8 mouse cellular contexts compared by ENCODE assay signal in genomic region chr2:69802911-69803312, GRCm38 (mm10). TPM values are rescaled to one million over a fixed set of nuclear protein-coding genes. Genes with fewer than 3 reads are reported as not detected.
DNase-seq lines count a peak whose midpoint lies in the region; ATAC-seq and TF ChIP-seq lines count a peak whose summit lies in the region.

No protein-coding gene starts in this region.

- no peak overlapping the region for H3K27ac ChIP-seq in brown adipose tissue, adult 24 weeks (replicated peaks; ENCODE audit: low read depth, low read length)
- H3K27ac ChIP-seq in hindbrain, postnatal 0 days, result no peak overlapping the region
- H3K27ac ChIP-seq in liver, embryonic 12.5 days, result peak overlapping the region; percentile 16; the same call in 1 of the 2 replicates
- no peak overlapping the region for H3K27ac ChIP-seq in neural tube, embryonic 12.5 days

- peak overlapping the region; percentile 57 for H3K4me3 ChIP-seq in brown adipose tissue, adult 24 weeks (ENCODE audit: insufficient read depth, low read depth, low read length)
- H3K4me3 ChIP-seq in hindbrain, postnatal 0 days (ENCODE audit: low read length), result no peak overlapping the region
- peak overlapping the region; percentile 45 for H3K4me3 ChIP-seq in liver, embryonic 12.5 days
- no peak overlapping the region for H3K4me3 ChIP-seq in neural tube, embryonic 12.5 days

- peak; percentile 62 for ATAC-seq in frontal cortex, adult (ENCODE audit: low TSS enrichment)
- peak; percentile 51; the same call in 1 of the 2 replicates for ATAC-seq in hindbrain, postnatal 0 days
- ATAC-seq in liver, embryonic 12.5 days, result peak; percentile 91
- ATAC-seq in neural tube, embryonic 12.5 days (ENCODE audit: low FRiP score, low read depth), result 0 out of 2 replicates have a peak, but pooled peaks have one; percentile 9

- H3K4me2 ChIP-seq in hindbrain, postnatal 0 days (ENCODE audit: low read depth, low read length), result no peak overlapping the region
- H3K4me2 ChIP-seq in liver, embryonic 12.5 days, result peak overlapping the region; percentile 67
- no peak overlapping the region for H3K4me2 ChIP-seq in neural tube, embryonic 12.5 days (replicated peaks)

- DNase-seq in right cerebral cortex, adult 18-20 months, result peak; percentile 34
- no peak for DNase-seq in right cerebral cortex, postnatal 25 days
- DNase-seq in hindbrain, postnatal 0 days (ENCODE audit: low spot score), result no peak
- peak; percentile 83 for DNase-seq in thymus, postnatal 25 days

- WGBS in hindbrain, postnatal 0 days, result 67% methylated on average over 5 of the region's 5 CpGs
- WGBS in liver, embryonic 12.5 days (ENCODE audit: insufficient replicate concordance), result 22% methylated on average over 5 of the region's 5 CpGs
- 50% methylated on average over 5 of the region's 5 CpGs for WGBS in neural tube, embryonic 12.5 days

- H3K36me3 ChIP-seq in hindbrain, postnatal 0 days (ENCODE audit: insufficient read depth, low read length), result no peaks in the 10 kb centered on the region
- peaks cover under 1% of the 10 kb centered on the region for H3K36me3 ChIP-seq in liver, embryonic 12.5 days
- peaks cover 2% of the 10 kb centered on the region for H3K36me3 ChIP-seq in neural tube, embryonic 12.5 days

- peak; percentile 68 for TF ChIP-seq CTCF in hindbrain, postnatal 0 days (IDR thresholded peaks at IDR 0.05; ENCODE audit: low read depth)

- no peaks in the 10 kb centered on the region for H3K4me1 ChIP-seq in brown adipose tissue, adult 24 weeks (ENCODE audit: control insufficient read depth, insufficient read depth, insufficient read length, low read length)
- H3K4me1 ChIP-seq in hindbrain, postnatal 0 days (ENCODE audit: insufficient read depth, low read length), result no peaks in the 10 kb centered on the region
- peaks cover 33% of the 10 kb centered on the region for H3K4me1 ChIP-seq in liver, embryonic 12.5 days
- H3K4me1 ChIP-seq in neural tube, embryonic 12.5 days, result no peaks in the 10 kb centered on the region; the same call in 1 of the 2 replicates

- no peaks in the 10 kb centered on the region for H3K27me3 ChIP-seq in hindbrain, postnatal 0 days (ENCODE audit: insufficient read depth, low read length)
- no peaks in the 10 kb centered on the region for H3K27me3 ChIP-seq in liver, embryonic 12.5 days (replicated peaks)
- H3K27me3 ChIP-seq in neural tube, embryonic 12.5 days (replicated peaks), result no peaks in the 10 kb centered on the region

- H3K9me3 ChIP-seq in hindbrain, postnatal 0 days (ENCODE audit: low read length), result no peaks in the 10 kb centered on the region
- no peaks in the 10 kb centered on the region for H3K9me3 ChIP-seq in liver, embryonic 12.5 days (replicated peaks)
- no peaks in the 10 kb centered on the region; the same call in 1 of the 2 replicates for H3K9me3 ChIP-seq in neural tube, embryonic 12.5 days

- no peak overlapping the region for H3K9ac ChIP-seq in hindbrain, postnatal 0 days (replicated peaks; ENCODE audit: low read length)
- peak overlapping the region; percentile 35; the same call in 1 of the 2 replicates for H3K9ac ChIP-seq in liver, embryonic 12.5 days
- H3K9ac ChIP-seq in neural tube, embryonic 12.5 days, result no peak overlapping the region

RNA-seq across cellular contexts. Expression of gene Phospho2, which starts 13.5 kb away (rescaled TPM):
- 18.2 and 29.3 TPM in 2 replicates for polyA plus RNA-seq in brown adipose tissue, adult 24 weeks (2012; ENCODE audit: insufficient read depth, insufficient read length, missing spikeins)
- 14.3 and 19.8 TPM in 2 replicates for total RNA-seq in hindbrain, postnatal 0 days (2014; rRNA removed)
- polyA plus RNA-seq in hindbrain, postnatal 0 days (2015; fragmentation: Nextera tagmentation; extraction: Ambion mirVana), result 27.6 and 29.7 TPM in 2 replicates
- polyA plus RNA-seq in liver, embryonic 12.5 days (2016; fragmentation: Nextera tagmentation; extraction: Ambion mirVana), result 16.3 and 16.7 TPM in 2 replicates
- polyA plus RNA-seq in neural tube, embryonic 12.5 days (2016; fragmentation: Nextera tagmentation; extraction: Ambion mirVana), result 38.3 and 39.2 TPM in 2 replicates

RNA-seq across cellular contexts. Expression of gene Ccdc173, which starts 13.5 kb away (rescaled TPM):
- 1.2 and 1.9 TPM in 2 replicates for polyA plus RNA-seq in brown adipose tissue, adult 24 weeks (2012; ENCODE audit: insufficient read depth, insufficient read length, missing spikeins)
- 0.10 TPM in 1 of 2 replicates, not detected in the other for total RNA-seq in hindbrain, postnatal 0 days (2014; rRNA removed)
- 1.7 and 1.9 TPM in 2 replicates for polyA plus RNA-seq in hindbrain, postnatal 0 days (2015; fragmentation: Nextera tagmentation; extraction: Ambion mirVana)
- polyA plus RNA-seq in liver, embryonic 12.5 days (2016; fragmentation: Nextera tagmentation; extraction: Ambion mirVana), result 0.46 and 0.53 TPM in 2 replicates
- polyA plus RNA-seq in neural tube, embryonic 12.5 days (2016; fragmentation: Nextera tagmentation; extraction: Ambion mirVana), result 4.4 and 4.7 TPM in 2 replicates

RNA-seq across cellular contexts. Expression of gene Klhl23, which starts 18.8 kb away (rescaled TPM):
- 0.95 and 1.2 TPM in 2 replicates for polyA plus RNA-seq in brown adipose tissue, adult 24 weeks (2012; ENCODE audit: insufficient read depth, insufficient read length, missing spikeins)
- total RNA-seq in hindbrain, postnatal 0 days (2014; rRNA removed), result 104 and 130 TPM in 2 replicates
- 71.8 and 83.3 TPM in 2 replicates for polyA plus RNA-seq in hindbrain, postnatal 0 days (2015; fragmentation: Nextera tagmentation; extraction: Ambion mirVana)
- 31.3 and 31.9 TPM in 2 replicates for polyA plus RNA-seq in liver, embryonic 12.5 days (2016; fragmentation: Nextera tagmentation; extraction: Ambion mirVana)
- polyA plus RNA-seq in neural tube, embryonic 12.5 days (2016; fragmentation: Nextera tagmentation; extraction: Ambion mirVana), result 46.4 and 50.9 TPM in 2 replicates

RNA-seq across cellular contexts. Expression of gene Ssb, which starts 58.5 kb away (rescaled TPM):
- polyA plus RNA-seq in brown adipose tissue, adult 24 weeks (2012; ENCODE audit: insufficient read depth, insufficient read length, missing spikeins), result 116 and 117 TPM in 2 replicates
- 32.2 and 49.2 TPM in 2 replicates for total RNA-seq in hindbrain, postnatal 0 days (2014; rRNA removed)
- polyA plus RNA-seq in hindbrain, postnatal 0 days (2015; fragmentation: Nextera tagmentation; extraction: Ambion mirVana), result 288 and 322 TPM in 2 replicates
- polyA plus RNA-seq in liver, embryonic 12.5 days (2016; fragmentation: Nextera tagmentation; extraction: Ambion mirVana), result 219 and 226 TPM in 2 replicates
- 355 and 373 TPM in 2 replicates for polyA plus RNA-seq in neural tube, embryonic 12.5 days (2016; fragmentation: Nextera tagmentation; extraction: Ambion mirVana)

Comparison
In these comparisons a context has a peak if more than half of its experiments do, and no peak if none do; other contexts are left out.
1. DNase-seq: peak in right cerebral cortex, adult 18-20 months (single experiment) and thymus, postnatal 25 days (single experiment); none in right cerebral cortex, postnatal 25 days (single experiment) and hindbrain, postnatal 0 days (single experiment).
2. H3K4me3 ChIP-seq: peak in brown adipose tissue, adult 24 weeks (single experiment) and liver, embryonic 12.5 days (single experiment); none in hindbrain, postnatal 0 days (single experiment) and neural tube, embryonic 12.5 days (single experiment).
3. ATAC-seq: peak in every context shown above with its lines; median percentile 91 in liver, embryonic 12.5 days; 62 in frontal cortex, adult; 51 in hindbrain, postnatal 0 days; 9 in neural tube, embryonic 12.5 days.
4. RNA of gene Klhl23, which starts 18.8 kb away (polyA plus RNA-seq): 71.8 to 83.3 TPM in hindbrain, postnatal 0 days, 46.4 to 50.9 TPM in neural tube, embryonic 12.5 days and 31.3 to 31.9 TPM in liver, embryonic 12.5 days; 0.95 to 1.2 TPM in brown adipose tissue, adult 24 weeks; every median in the first group is over 10 times any median in the second.